Mouse (Mus musculus): ENCODE results near the gene Ecel1. TPM values are rescaled to one million over a fixed set of nuclear protein-coding genes. Genes with fewer than 3 reads are reported as not detected.

The Ecel1 gene
- polyA plus RNA-seq, 1 experiment from 2014 or later: 21.9 TPM

DNA sequence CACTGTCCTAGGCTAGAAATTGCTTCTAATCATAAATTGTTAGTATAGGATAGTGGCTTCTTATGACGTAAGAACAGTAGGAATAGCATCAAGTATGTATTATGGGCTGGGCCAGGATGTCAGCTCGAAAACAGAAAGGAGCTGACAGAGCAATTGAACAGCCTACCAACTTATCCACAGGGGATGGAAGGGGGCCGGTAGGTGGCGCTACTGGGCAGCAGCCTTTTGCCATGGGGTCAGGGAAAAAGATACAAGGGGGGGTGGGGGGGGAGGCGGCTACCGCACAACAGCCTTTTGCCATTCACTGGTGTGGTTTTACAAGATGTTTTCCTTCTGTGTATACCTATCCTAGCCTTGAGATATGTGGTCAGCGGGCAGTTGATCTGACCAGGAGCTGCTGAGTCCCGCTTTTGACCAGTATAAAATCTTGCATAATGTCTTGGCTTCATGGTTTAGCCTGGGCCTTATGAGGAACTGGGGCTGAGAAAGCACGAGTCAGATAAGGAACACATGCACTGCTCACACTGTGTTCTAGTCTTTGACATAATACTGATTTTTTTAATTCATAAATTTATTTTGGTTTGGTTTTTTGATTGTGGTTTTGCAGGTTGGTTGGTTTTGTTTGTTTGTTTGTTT, 44.5 kb downstream of the Ecel1 start:
- DNase-seq (ENCODE audit: low spot score): peak; percentile 32
- Histone ChIP-seq H3K27ac (no peak overlapping the region), H3K27me3 (ENCODE audit: insufficient read depth, poor library complexity, severe bottlenecking) (no peaks in the 10 kb centered on the region), H3K36me3 (no peaks in the 10 kb centered on the region), H3K9me3 (no peaks in the 10 kb centered on the region), H3K4me3 (no peak overlapping the region), H3K4me1 (replicated peaks) (no peaks in the 10 kb centered on the region)
- WGBS: 37% methylated on average over 9 of the region's 9 CpGs

- H3K4me1 ChIP-seq (replicated peaks): no peaks in the 10 kb centered on the region
- DNase-seq (ENCODE audit: low spot score): no peak
Observed at GRCm38 (mm10) chr1:87108564-87108963, 47.8 kb downstream of the Ecel1 start.

GRCm38 (mm10) chr1:87106536-87106935, 49.8 kb downstream of the Ecel1 start:
- DNase-seq (ENCODE audit: low spot score): no peak

More at GRCm38 (mm10) chr1:87108564-87108963, 47.8 kb downstream of the Ecel1 start:
- Histone ChIP-seq H3K27me3 (ENCODE audit: insufficient read depth, poor library complexity, severe bottlenecking) (no peaks in the 10 kb centered on the region), H3K9me3 (no peaks in the 10 kb centered on the region), H3K4me3 (no peak overlapping the region), H3K36me3 (no peaks in the 10 kb centered on the region), H3K27ac (no peak overlapping the region)
- WGBS: 88% methylated on average over 4 of the region's 4 CpGs

DNA sequence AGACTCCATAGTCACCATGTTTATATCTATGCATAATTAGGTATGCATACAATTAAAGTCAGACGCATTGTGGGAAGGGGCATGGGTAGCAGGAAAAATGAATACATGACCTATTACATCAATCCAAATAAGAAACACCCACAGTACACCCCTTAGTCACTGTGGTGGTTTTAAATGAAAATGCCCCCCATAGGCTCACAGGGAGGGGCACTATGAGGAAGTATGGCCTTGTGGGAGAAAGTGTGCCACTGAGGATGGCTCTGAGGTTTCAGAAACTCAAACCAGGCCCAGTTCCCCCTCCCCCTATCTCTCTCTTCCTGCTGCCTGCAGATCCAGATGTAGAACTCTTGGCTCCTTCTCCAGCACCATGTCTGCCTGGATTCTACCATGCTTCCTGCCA, 52.4 kb downstream of the Ecel1 start:
- Histone ChIP-seq H3K4me1 (replicated peaks) (no peaks in the 10 kb centered on the region), H3K27ac (no peak overlapping the region), H3K27me3 (ENCODE audit: insufficient read depth, poor library complexity, severe bottlenecking) (peaks cover 14% of the 10 kb centered on the region), H3K4me3 (no peak overlapping the region), H3K9me3 (no peaks in the 10 kb centered on the region), H3K36me3 (no peaks in the 10 kb centered on the region)
- no peak for DNase-seq (ENCODE audit: low spot score)
- WGBS: 84% methylated on average over 1 of the region's 1 CpGs

More at GRCm38 (mm10) chr1:87106536-87106935, 49.8 kb downstream of the Ecel1 start:
- Histone ChIP-seq H3K4me3 (no peak overlapping the region), H3K27me3 (ENCODE audit: insufficient read depth, poor library complexity, severe bottlenecking) (no peaks in the 10 kb centered on the region), H3K9me3 (no peaks in the 10 kb centered on the region), H3K27ac (no peak overlapping the region), H3K36me3 (no peaks in the 10 kb centered on the region), H3K4me1 (replicated peaks) (no peaks in the 10 kb centered on the region)
- WGBS: 81% methylated on average over 8 of the region's 8 CpGs

DNA sequence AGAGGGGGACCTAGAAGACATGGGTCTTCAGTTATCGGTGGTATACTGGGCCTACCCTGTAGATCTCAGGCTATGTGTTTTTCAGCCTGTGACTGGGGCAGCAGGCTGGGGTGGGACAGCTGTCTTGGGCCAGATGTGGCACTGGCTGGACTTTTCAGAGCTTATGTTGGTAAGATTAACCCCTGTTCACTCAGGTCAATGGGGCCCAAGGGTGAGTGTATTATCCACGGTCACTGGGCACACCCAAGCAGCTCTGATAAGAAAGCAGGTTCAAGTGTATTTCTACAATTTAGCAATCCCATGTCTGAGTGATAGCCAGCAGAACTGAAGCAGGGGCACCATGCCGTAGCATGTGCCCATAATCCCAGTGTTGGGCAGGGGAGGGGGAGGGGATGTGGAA, 54.2 kb downstream of the Ecel1 start:
- Histone ChIP-seq H3K27me3 (ENCODE audit: insufficient read depth, poor library complexity, severe bottlenecking) (peaks cover 30% of the 10 kb centered on the region), H3K27ac (no peak overlapping the region), H3K9me3 (no peaks in the 10 kb centered on the region), H3K36me3 (no peaks in the 10 kb centered on the region), H3K4me1 (replicated peaks) (peaks cover 5% of the 10 kb centered on the region; the same call in 1 of the 2 replicates), H3K4me3 (no peak overlapping the region)
- no peak for DNase-seq (ENCODE audit: low spot score)
- WGBS: 90% methylated on average over 3 of the region's 3 CpGs

- 91% methylated on average over 1 of the region's 1 CpGs for WGBS
- no peak for DNase-seq (ENCODE audit: low spot score)
- H3K4me3 ChIP-seq: no peak within 1 kb of the TSS
- H3K27ac ChIP-seq: no peak within 1 kb of the TSS
- H3K36me3 ChIP-seq: no peaks in the 10 kb centered on the region
- H3K4me1 ChIP-seq (replicated peaks): peaks cover 7% of the 10 kb centered on the region; the same call in 1 of the 2 replicates
- H3K9me3 ChIP-seq: no peaks in the 10 kb centered on the region
- H3K27me3 ChIP-seq (ENCODE audit: insufficient read depth, poor library complexity, severe bottlenecking): peaks cover 37% of the 10 kb centered on the region
Observed at GRCm38 (mm10) chr1:87101411-87101810, 54.9 kb downstream of the Ecel1 start, which contains the start of gene Alpi. Alpi (minus strand) TSS chr1:87101606.

GRCm38 (mm10) chr1:87098358-87098975, 57.9 kb downstream of the Ecel1 start:
- Histone ChIP-seq H3K27ac (peak overlapping the region; percentile 46; the same call in 1 of the 2 replicates), H3K9me3 (no peaks in the 10 kb centered on the region), H3K36me3 (no peaks in the 10 kb centered on the region), H3K27me3 (ENCODE audit: insufficient read depth, poor library complexity, severe bottlenecking) (peaks cover 40% of the 10 kb centered on the region), H3K4me3 (peak overlapping the region; percentile 26; the same call in 1 of the 2 replicates), H3K4me1 (replicated peaks) (peaks cover 10% of the 10 kb centered on the region; the same call in 1 of the 2 replicates)
- 13% methylated on average over 30 of the region's 30 CpGs for WGBS
- DNase-seq (ENCODE audit: low spot score): peak; percentile 78

Other genes with a start within 250 kb of the Ecel1 start
- gene Alppl2, start 66.6 kb downstream of the Ecel1 start, polyA plus RNA-seq (2016; fragmentation: Nextera tagmentation; extraction: Ambion mirVana): not detected in 2 replicates
- gene Alpi, start 54.9 kb downstream of the Ecel1 start, polyA plus RNA-seq (2016; fragmentation: Nextera tagmentation; extraction: Ambion mirVana): not detected in 2 replicates
- not detected in 2 replicates for gene Akp3, start 31.5 kb downstream of the Ecel1 start, polyA plus RNA-seq (2016; fragmentation: Nextera tagmentation; extraction: Ambion mirVana)
- 0.34 and 5.8 TPM in 2 replicates for gene Prss56, start 26.8 kb upstream of the Ecel1 start, polyA plus RNA-seq (2016; fragmentation: Nextera tagmentation; extraction: Ambion mirVana)
- 0.10 TPM in 1 of 2 replicates, not detected in the other for gene Chrnd, start 34.1 kb upstream of the Ecel1 start, polyA plus RNA-seq (2016; fragmentation: Nextera tagmentation; extraction: Ambion mirVana)
- gene Chrng, start 48.1 kb upstream of the Ecel1 start, polyA plus RNA-seq (2016; fragmentation: Nextera tagmentation; extraction: Ambion mirVana): 0.37 and 1.3 TPM in 2 replicates
- 172 and 173 TPM in 2 replicates for gene Eif4e2, start 57.4 kb upstream of the Ecel1 start, polyA plus RNA-seq (2016; fragmentation: Nextera tagmentation; extraction: Ambion mirVana)
- 0.14 and 0.49 TPM in 2 replicates for gene Efhd1, start 107.8 kb upstream of the Ecel1 start, polyA plus RNA-seq (2016; fragmentation: Nextera tagmentation; extraction: Ambion mirVana)
- gene Gigyf2, start 170.5 kb upstream of the Ecel1 start, polyA plus RNA-seq (2016; fragmentation: Nextera tagmentation; extraction: Ambion mirVana): 46.1 and 48.1 TPM in 2 replicates
- 1.1 and 5.0 TPM in 2 replicates for gene Kcnj13, start 238.2 kb upstream of the Ecel1 start, polyA plus RNA-seq (2016; fragmentation: Nextera tagmentation; extraction: Ambion mirVana)

Measured in hindbrain, embryonic 10.5 days (tissue).